Mouse (Mus musculus) CD8-positive naive resting alpha-beta T cell, adult 57 days (primary cell): ENCODE measurements around the gene Tmod4. TPM values are rescaled to one million over a fixed set of nuclear protein-coding genes. Genes with fewer than 3 reads are reported as not detected.

Experiments
- total RNA-seq: library from RNA; stranded (reverse); gene quantifications from one replicate; pipeline ENCODE4 v1.2.4, GENCODE M21; 2023

Gene Tmod4
- total RNA-seq = 2.5 TPM

GRCm38 (mm10) chr3:95124246-95124645 is at the start of gene Tmod4:
Gene Tmod4, plus strand, starts transcription at chr3:95124476.

GRCm38 (mm10) chr3:95106338-95107117 is 17.7 kb upstream of the Tmod4 start, which contains the start of gene Pip5k1a:
Gene Pip5k1a, minus strand, starts transcription at chr3:95106930.

DNA sequence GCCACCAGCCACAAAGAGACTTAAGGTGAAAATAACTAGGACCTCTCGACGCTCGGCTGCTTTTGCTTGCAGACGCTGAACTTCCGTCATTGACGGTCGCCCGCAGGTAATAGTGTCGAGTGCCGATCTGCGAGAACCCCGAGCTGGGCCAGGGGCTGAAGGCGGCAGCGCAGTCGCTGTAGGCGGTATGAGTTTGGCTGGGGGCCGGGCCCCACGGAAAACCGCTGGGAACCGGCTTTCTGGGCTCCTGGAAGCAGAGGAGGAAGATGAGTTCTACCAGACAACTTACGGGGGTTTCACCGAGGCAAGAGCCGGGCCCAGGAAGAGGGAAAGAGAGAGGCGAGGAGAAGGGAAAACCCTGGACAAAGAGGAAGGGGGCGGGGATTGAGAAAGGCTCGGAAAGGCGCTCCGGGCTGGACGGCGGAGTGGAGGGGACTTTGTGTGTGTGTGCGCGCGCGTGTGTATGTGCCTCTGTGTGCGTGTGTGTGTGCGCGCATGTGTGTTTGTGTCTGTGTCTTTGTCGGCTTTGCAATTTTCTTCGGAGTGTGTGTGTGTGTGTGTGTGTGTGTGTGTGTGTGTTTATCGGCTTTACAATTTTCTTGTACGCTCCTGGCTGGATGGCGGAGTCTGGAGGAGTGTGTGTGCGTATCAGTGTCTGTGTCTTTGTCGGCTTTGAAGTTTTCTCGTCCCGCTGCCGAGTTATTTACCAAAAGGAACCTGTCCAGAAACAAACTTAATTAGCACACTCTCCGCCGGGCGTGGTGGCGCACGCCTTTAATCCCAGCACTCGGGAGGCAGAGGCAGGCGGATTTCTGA is 13.2 kb upstream of the Tmod4 start, which contains the start of gene Vps72:
Gene Vps72, plus strand, starts transcription at position 112 of the 816 bp plus-strand sequence.

GRCm38 (mm10) chr3:95133680-95134101 is 9.4 kb downstream of the Tmod4 start, which contains the start of the genes Scnm1 and Lysmd1:
Gene Scnm1, minus strand, starts transcription at chr3:95134011.
Gene Lysmd1, plus strand, starts transcription at chr3:95134088.

GRCm38 (mm10) chr3:95141952-95142616 is 17.8 kb downstream of the Tmod4 start, which contains the start of gene Tnfaip8l2:
Gene Tnfaip8l2, minus strand, starts transcription at chr3:95142360.

GRCm38 (mm10) chr3:95159987-95160963 is 36.0 kb downstream of the Tmod4 start, which contains the start of gene Sema6c:
Gene Sema6c, plus strand, starts transcription at chr3:95160457.

Other genes with a start within 250 kb of the Tmod4 start
- 195 TPM for gene Psmb4, start 237.5 kb upstream of the Tmod4 start, total RNA-seq
- gene Selenbp1, start 191.4 kb upstream of the Tmod4 start, total RNA-seq = 1.2 TPM
- 28.3 TPM for gene Rfx5, start 170.4 kb upstream of the Tmod4 start, total RNA-seq
- 39.0 TPM for gene Pi4kb, start 149.7 kb upstream of the Tmod4 start, total RNA-seq
- gene Zfp687, start 109.0 kb upstream of the Tmod4 start, total RNA-seq = 51.4 TPM
- 127 TPM for gene Psmd4, start 81.9 kb upstream of the Tmod4 start, total RNA-seq
- 54.4 TPM for gene Pip5k1a, start 17.5 kb upstream of the Tmod4 start, total RNA-seq
- 48.9 TPM for gene Vps72, start 13.5 kb upstream of the Tmod4 start, total RNA-seq
- 99.1 TPM for gene Scnm1, start 9.5 kb downstream of the Tmod4 start, total RNA-seq
- gene Lysmd1, start 9.6 kb downstream of the Tmod4 start, total RNA-seq = 5.1 TPM
- gene Tnfaip8l2, start 17.9 kb downstream of the Tmod4 start, total RNA-seq = 73.5 TPM
- 2.2 TPM for gene Sema6c, start 36.0 kb downstream of the Tmod4 start, total RNA-seq
- 79.5 TPM for gene Gabpb2, start 93.4 kb downstream of the Tmod4 start, total RNA-seq
- 223 TPM for gene Cdc42se1, start 104.3 kb downstream of the Tmod4 start, total RNA-seq
- gene Mllt11, start 107.7 kb downstream of the Tmod4 start, total RNA-seq = 15.7 TPM
- not detected for gene Gm128, start 117.1 kb downstream of the Tmod4 start, total RNA-seq
- gene Bnipl, start 126.7 kb downstream of the Tmod4 start, total RNA-seq = not detected
- gene Mindy1, start 156.9 kb downstream of the Tmod4 start, total RNA-seq = 14.1 TPM
- gene Prune1, start 157.6 kb downstream of the Tmod4 start, total RNA-seq = 8.6 TPM
- 0.31 TPM for gene Anxa9, start 182.7 kb downstream of the Tmod4 start, total RNA-seq
- 95.4 TPM for gene Cers2, start 190.3 kb downstream of the Tmod4 start, total RNA-seq
- 36.6 TPM for gene Setdb1, start 232.7 kb downstream of the Tmod4 start, total RNA-seq